Comparison of ENCODE assay signal across 8 mouse cellular contexts in genomic region chr12:73949318-73950058, GRCm38 (mm10). TPM values are rescaled to one million over a fixed set of nuclear protein-coding genes. Genes with fewer than 3 reads are reported as not detected.
DNase-seq lines count a peak whose midpoint lies in the region; ATAC-seq and TF ChIP-seq lines count a peak whose summit lies in the region.

No protein-coding gene starts in this region.

- peak overlapping the region; percentile 66 for H3K4me2 ChIP-seq in embryonic facial prominence, embryonic 15.5 days (replicated peaks)
- H3K4me2 ChIP-seq in heart, embryonic 14.5 days (ENCODE audit: low read length), result peak overlapping the region; percentile 76
- peak overlapping the region; percentile 76 for H3K4me2 ChIP-seq in kidney, embryonic 15.5 days
- H3K4me2 ChIP-seq in liver, embryonic 13.5 days, result peak overlapping the region; percentile 73
- H3K4me2 ChIP-seq in myocyte (ENCODE audit: low read depth), result no peak overlapping the region

- peak overlapping the region; percentile 55; the same call in 1 of the 2 replicates for H3K27ac ChIP-seq in embryonic facial prominence, embryonic 15.5 days (replicated peaks)
- peak overlapping the region; percentile 81 to 85 for H3K27ac ChIP-seq in heart, embryonic 14.5 days (replicated peaks in 1 of 2; ENCODE audit: control insufficient read depth in 1 of 2, insufficient read depth in 1 of 2, low read depth in 2 of 2, low read length in 2 of 2)
- H3K27ac ChIP-seq in kidney, embryonic 15.5 days, result no peak overlapping the region
- H3K27ac ChIP-seq in liver, embryonic 13.5 days, result no peak overlapping the region
- H3K27ac ChIP-seq in testis, adult 2 months (ENCODE audit: control insufficient read depth, insufficient read depth, low read depth, low read length), result no peak overlapping the region

- DNase-seq in thymus, postnatal 4 days, result peak; percentile 29
- DNase-seq in thymus, postnatal 25 days, result no peak
- DNase-seq in liver, embryonic 13.5 days, result peak; percentile 39

- no peaks in the 10 kb centered on the region for H3K79me2 ChIP-seq in myocyte (ENCODE audit: control insufficient read depth, insufficient read depth)

- peak; percentile 33 for TF ChIP-seq POLR2A in myocyte (IDR thresholded peaks at IDR 0.05; ENCODE audit: insufficient read length, low read depth)
- TF ChIP-seq POLR2A in testis, adult 2 months (IDR thresholded peaks at IDR 0.05; ENCODE audit: control insufficient read depth, low read depth, low read length), result no peak

- H3K4me1 ChIP-seq in embryonic facial prominence, embryonic 15.5 days, result peaks cover 14% of the 10 kb centered on the region
- peaks cover 7 to 23% of the 10 kb centered on the region in 2 experiments for H3K4me1 ChIP-seq in heart, embryonic 14.5 days (ENCODE audit: control insufficient read depth in 2 of 2, insufficient read depth in 2 of 2, low read length in 2 of 2)
- peaks cover 17% of the 10 kb centered on the region for H3K4me1 ChIP-seq in kidney, embryonic 15.5 days
- peaks cover 32% of the 10 kb centered on the region for H3K4me1 ChIP-seq in liver, embryonic 13.5 days (replicated peaks)
- peaks cover 14% of the 10 kb centered on the region for H3K4me1 ChIP-seq in testis, adult 2 months (ENCODE audit: control insufficient read depth, insufficient read depth, low read length)

- H3ac ChIP-seq in myocyte (ENCODE audit: control insufficient read depth, insufficient read length), result no peak overlapping the region

- peak; percentile 86 for ATAC-seq in embryonic facial prominence, embryonic 15.5 days (ENCODE audit: insufficient number of reproducible peaks, low FRiP score, low TSS enrichment, low read depth)
- ATAC-seq in heart, embryonic 14.5 days (ENCODE audit: insufficient number of reproducible peaks, insufficient read depth, low FRiP score, low read depth), result peak; percentile 79
- peak; percentile 86 for ATAC-seq in kidney, embryonic 15.5 days (replicated peaks; ENCODE audit: low FRiP score)
- ATAC-seq in liver, embryonic 13.5 days (ENCODE audit: low read depth), result peak; percentile 60

- H3K27me3 ChIP-seq in embryonic facial prominence, embryonic 15.5 days, result no peaks in the 10 kb centered on the region
- H3K27me3 ChIP-seq in heart, embryonic 14.5 days (ENCODE audit: control insufficient read depth, insufficient read depth, low read length), result no peaks in the 10 kb centered on the region
- H3K27me3 ChIP-seq in kidney, embryonic 15.5 days, result 0 out of 2 replicates have a peak, but pooled peaks cover 3% of the 10 kb centered on the region
- no peaks in the 10 kb centered on the region for H3K27me3 ChIP-seq in liver, embryonic 13.5 days
- no peaks in the 10 kb centered on the region for H3K27me3 ChIP-seq in myocyte (ENCODE audit: control insufficient read depth, insufficient read depth, insufficient read length)
- no peaks in the 10 kb centered on the region for H3K27me3 ChIP-seq in testis, adult 2 months (ENCODE audit: control insufficient read depth, insufficient read depth, low read length)

- peak overlapping the region; percentile 37 for H3K4me3 ChIP-seq in embryonic facial prominence, embryonic 15.5 days (replicated peaks)
- peak overlapping the region; percentile 49 to 52 for H3K4me3 ChIP-seq in heart, embryonic 14.5 days (ENCODE audit: control insufficient read depth in 1 of 2, insufficient read depth in 1 of 2, low read depth in 1 of 2, low read length in 2 of 2)
- H3K4me3 ChIP-seq in kidney, embryonic 15.5 days (replicated peaks), result peak overlapping the region; percentile 43
- peak overlapping the region; percentile 53 for H3K4me3 ChIP-seq in liver, embryonic 13.5 days (replicated peaks)
- no peak overlapping the region for H3K4me3 ChIP-seq in myocyte
- peak overlapping the region; percentile 84 for H3K4me3 ChIP-seq in testis, adult 2 months (ENCODE audit: control insufficient read depth, low read depth, low read length)

- H3K36me3 ChIP-seq in embryonic facial prominence, embryonic 15.5 days, result peaks cover 16% of the 10 kb centered on the region; the same call in 1 of the 2 replicates
- peaks cover 29% of the 10 kb centered on the region for H3K36me3 ChIP-seq in heart, embryonic 14.5 days (ENCODE audit: control insufficient read depth, insufficient read depth, low read length)
- peaks cover 23% of the 10 kb centered on the region for H3K36me3 ChIP-seq in kidney, embryonic 15.5 days
- peaks cover 11% of the 10 kb centered on the region for H3K36me3 ChIP-seq in liver, embryonic 13.5 days
- H3K36me3 ChIP-seq in myocyte (ENCODE audit: control insufficient read depth, insufficient read depth), result peaks cover 45% of the 10 kb centered on the region
- no peaks in the 10 kb centered on the region for H3K36me3 ChIP-seq in testis, adult 2 months (ENCODE audit: control insufficient read depth, insufficient read depth, low read length)

- 8% methylated on average over 46 of the region's 46 CpGs for WGBS in embryonic facial prominence, embryonic 15.5 days
- 5% methylated on average over 46 of the region's 46 CpGs for whole genome bisulfite sequencing in heart, embryonic 14.5 days
- WGBS in kidney, embryonic 15.5 days, result 6% methylated on average over 46 of the region's 46 CpGs
- WGBS in liver, embryonic 13.5 days (ENCODE audit: insufficient replicate concordance), result 22% methylated on average over 46 of the region's 46 CpGs

- H3K9ac ChIP-seq in embryonic facial prominence, embryonic 15.5 days, result no peak overlapping the region
- peak overlapping the region; percentile 81 for H3K9ac ChIP-seq in heart, embryonic 14.5 days (ENCODE audit: low read length)
- H3K9ac ChIP-seq in kidney, embryonic 15.5 days, result peak overlapping the region; percentile 46; the same call in 1 of the 2 replicates
- H3K9ac ChIP-seq in liver, embryonic 13.5 days, result peak overlapping the region; percentile 66

- no peaks in the 10 kb centered on the region for H3K9me3 ChIP-seq in embryonic facial prominence, embryonic 15.5 days (replicated peaks)
- no peaks in the 10 kb centered on the region for H3K9me3 ChIP-seq in heart, embryonic 14.5 days (ENCODE audit: control insufficient read depth, low read length)
- no peaks in the 10 kb centered on the region for H3K9me3 ChIP-seq in kidney, embryonic 15.5 days (replicated peaks)
- H3K9me3 ChIP-seq in liver, embryonic 13.5 days (replicated peaks), result no peaks in the 10 kb centered on the region

- no peak for TF ChIP-seq CTCF in testis, adult 2 months (IDR thresholded peaks at IDR 0.05; ENCODE audit: control insufficient read depth, insufficient read depth, insufficient replicate concordance, low read depth, low read length)

TF ChIP-seq in myocyte, 11 proteins besides CTCF, POLR2A, EP300 and RAD21:
- no peak for TF ChIP-seq E2F4 (IDR thresholded peaks at IDR 0.05; ENCODE audit: insufficient read depth)
- TF ChIP-seq TCF12 (IDR thresholded peaks at IDR 0.05; ENCODE audit: insufficient read depth, poor library complexity, severe bottlenecking), result no peak
- no peak for TF ChIP-seq MYOD1 (IDR thresholded peaks at IDR 0.05; ENCODE audit: control insufficient read depth in 1 of 3, insufficient read length in 2 of 3, low read depth in 2 of 3)
- peak; percentile 82 for TF ChIP-seq POLR2AphosphoS2 (IDR thresholded peaks at IDR 0.05; ENCODE audit: insufficient read length, low read depth)
- TF ChIP-seq TCF3 (IDR thresholded peaks at IDR 0.05; ENCODE audit: insufficient read length, low read depth), result no peak

RNA-seq across cellular contexts. Expression of gene Gm49321, which starts 12.0 kb away (rescaled TPM):
- 13.1 and 16.7 TPM in 2 replicates for polyA plus RNA-seq in embryonic facial prominence, embryonic 15.5 days (2015; fragmentation: Nextera tagmentation; extraction: Ambion mirVana)
- 10.8 and 13.1 TPM in 2 replicates for polyA plus RNA-seq in heart, embryonic 14.5 days (2014; fragmentation: Nextera tagmentation; extraction: Ambion mirVana)
- polyA plus RNA-seq in kidney, embryonic 15.5 days (2015; fragmentation: Nextera tagmentation; extraction: Ambion mirVana), result 10.5 and 12.3 TPM in 2 replicates
- polyA plus RNA-seq in liver, embryonic 13.5 days (2015; fragmentation: Nextera tagmentation; extraction: Ambion mirVana), result 3.5 and 5.5 TPM in 2 replicates
- polyA plus RNA-seq in myocyte (2012; fragmentation: generic; extraction: Trizol), result not detected
- polyA plus RNA-seq in testis, adult 2 months (2012; rRNA removed), result 0.70 TPM in 1 of 2 replicates, not detected in the other

RNA-seq across cellular contexts. Expression of gene Snapc1, which starts 14.8 kb away (rescaled TPM):
- 18.4 and 22.1 TPM in 2 replicates for polyA plus RNA-seq in embryonic facial prominence, embryonic 15.5 days (2015; fragmentation: Nextera tagmentation; extraction: Ambion mirVana)
- 16.7 and 18.0 TPM in 2 replicates for polyA plus RNA-seq in heart, embryonic 14.5 days (2014; fragmentation: Nextera tagmentation; extraction: Ambion mirVana)
- polyA plus RNA-seq in kidney, embryonic 15.5 days (2015; fragmentation: Nextera tagmentation; extraction: Ambion mirVana), result 19.8 and 20.2 TPM in 2 replicates
- polyA plus RNA-seq in liver, embryonic 13.5 days (2015; fragmentation: Nextera tagmentation; extraction: Ambion mirVana), result 5.4 and 7.5 TPM in 2 replicates
- polyA plus RNA-seq in myocyte (2012; fragmentation: generic; extraction: Trizol), result 3.4 TPM
- 6.9 and 7.1 TPM in 2 replicates for polyA plus RNA-seq in testis, adult 2 months (2012; rRNA removed)

RNA-seq across cellular contexts. Expression of gene Syt16, which starts 48.0 kb away (rescaled TPM):
- 5.1 and 5.4 TPM in 2 replicates for polyA plus RNA-seq in embryonic facial prominence, embryonic 15.5 days (2015; fragmentation: Nextera tagmentation; extraction: Ambion mirVana)
- 0.13 and 0.23 TPM in 2 replicates for polyA plus RNA-seq in heart, embryonic 14.5 days (2014; fragmentation: Nextera tagmentation; extraction: Ambion mirVana)
- polyA plus RNA-seq in kidney, embryonic 15.5 days (2015; fragmentation: Nextera tagmentation; extraction: Ambion mirVana), result 0.73 and 0.84 TPM in 2 replicates
- 0.09 and 0.10 TPM in 2 replicates for polyA plus RNA-seq in liver, embryonic 13.5 days (2015; fragmentation: Nextera tagmentation; extraction: Ambion mirVana)
- polyA plus RNA-seq in myocyte (2012; fragmentation: generic; extraction: Trizol), result not detected
- polyA plus RNA-seq in testis, adult 2 months (2012; rRNA removed), result 0.14 and 0.61 TPM in 2 replicates

RNA-seq across cellular contexts. Expression of gene Hif1a, which starts 48.3 kb away (rescaled TPM):
- polyA plus RNA-seq in embryonic facial prominence, embryonic 15.5 days (2015; fragmentation: Nextera tagmentation; extraction: Ambion mirVana), result 86.3 and 100 TPM in 2 replicates
- polyA plus RNA-seq in heart, embryonic 14.5 days (2014; fragmentation: Nextera tagmentation; extraction: Ambion mirVana), result 174 and 177 TPM in 2 replicates
- 76.4 and 83.3 TPM in 2 replicates for polyA plus RNA-seq in kidney, embryonic 15.5 days (2015; fragmentation: Nextera tagmentation; extraction: Ambion mirVana)
- 15.2 and 20.2 TPM in 2 replicates for polyA plus RNA-seq in liver, embryonic 13.5 days (2015; fragmentation: Nextera tagmentation; extraction: Ambion mirVana)
- 39.9 TPM for polyA plus RNA-seq in myocyte (2012; fragmentation: generic; extraction: Trizol)
- 4.7 and 5.6 TPM in 2 replicates for polyA plus RNA-seq in testis, adult 2 months (2012; rRNA removed)

Comparison
In these comparisons a context has a peak if more than half of its experiments do, and no peak if none do; other contexts are left out.
1. H3K27ac ChIP-seq: peak in embryonic facial prominence, embryonic 15.5 days (single experiment) and heart, embryonic 14.5 days (2 of 2); none in kidney, embryonic 15.5 days (single experiment), liver, embryonic 13.5 days (single experiment) and testis, adult 2 months (single experiment).
2. Peak in every context shown above with its lines, with median percentiles within 50 percentile points of each other: ATAC-seq.